In genomic region chr11:107728073-107728863, GRCm38 (mm10) we compare ENCODE assay signal across 14 mouse cellular contexts. TPM values are rescaled to one million over a fixed set of nuclear protein-coding genes. Genes with fewer than 3 reads are reported as not detected.
DNase-seq lines count a peak whose midpoint lies in the region; ATAC-seq lines count a peak whose summit lies in the region.
"Had no signal": no experiment of that assay in that cellular context is flagged by ENCODE, and none has a peak within 500 bp of the region (broad histone marks: within the 10 kb centered on the region; RNA-seq: fewer than 3 reads in every experiment).

No protein-coding gene starts in this region.

- no peak overlapping the region for H3K9ac ChIP-seq in kidney, embryonic 14.5 days (ENCODE audit: low read depth, low read length)
- H3K9ac ChIP-seq: neural tube, embryonic 13.5 days had no signal

- no peak overlapping the region for H3K27ac ChIP-seq in kidney, embryonic 14.5 days (ENCODE audit: low read depth, low read length)
- H3K27ac ChIP-seq: kidney, postnatal 0 days; neural tube, embryonic 13.5 days had no signal

- no peaks in the 10 kb centered on the region for H3K36me3 ChIP-seq in kidney, embryonic 14.5 days (ENCODE audit: control insufficient read depth, insufficient read depth, low read length)

- 75% methylated on average over 13 of the region's 13 CpGs for WGBS in kidney, embryonic 14.5 days

- no peak overlapping the region for H3K4me3 ChIP-seq in kidney, embryonic 14.5 days (ENCODE audit: low read length)
- H3K4me3 ChIP-seq: megakaryocyte, embryonic 14.5 days; neural tube, embryonic 13.5 days had no signal

- H3K9me3 ChIP-seq in kidney, embryonic 14.5 days (ENCODE audit: control insufficient read depth, low read length) = no peaks in the 10 kb centered on the region
- H3K9me3 ChIP-seq: neural tube, embryonic 13.5 days had no signal

- peak; percentile 37 for DNase-seq in adrenal gland, postnatal 14 days
- no peak for DNase-seq in adrenal gland, adult 18-20 months (ENCODE audit: low spot score in 2 of 2)
- DNase-seq in kidney, postnatal 14 days = peak; percentile 22
- DNase-seq in kidney, adult 11 months = no peak
- peak; percentile 47 for DNase-seq in right cerebral cortex, postnatal 14 days
- DNase-seq in right cerebral cortex, postnatal 25 days = no peak
- DNase-seq in B cell, adult 2 months = no peak
- DNase-seq: cerebellum, postnatal 36 days; liver; spleen, adult 18-20 months had no signal

- no peaks in the 10 kb centered on the region for H3K4me1 ChIP-seq in kidney, embryonic 14.5 days (ENCODE audit: control insufficient read depth, insufficient read depth, low read length)

- no peak overlapping the region for H3K4me2 ChIP-seq in kidney, embryonic 14.5 days (replicated peaks; ENCODE audit: low read depth, low read length)
- H3K4me2 ChIP-seq: neural tube, embryonic 13.5 days had no signal

- no peak for ATAC-seq in kidney, embryonic 14.5 days (ENCODE audit: low FRiP score, low TSS enrichment)

- H3K27me3 ChIP-seq in kidney, embryonic 14.5 days (ENCODE audit: control insufficient read depth, insufficient read depth, low read length) = no peaks in the 10 kb centered on the region
- H3K27me3 ChIP-seq: neural tube, embryonic 13.5 days had no signal

RNA-seq across cellular contexts. Expression of gene Cacng1, which starts 11.9 kb away (rescaled TPM):
- total RNA-seq in adrenal gland, postnatal 14 days (2021) = 0.26 TPM in 1 of 2 replicates, not detected in the other
- under 1 TPM in 1 of 2 experiments, not detected in 1; 0.22 TPM for total RNA-seq in adrenal gland, adult 18-20 months (2021)
- polyA plus RNA-seq in kidney, embryonic 14.5 days (2014; fragmentation: Nextera tagmentation; extraction: Ambion mirVana) = 0.36 TPM in 1 of 2 replicates, not detected in the other

Comparison
In these comparisons a context has a peak if more than half of its experiments do, and no peak if none do; other contexts are left out.
1. DNase-seq: peak in adrenal gland, postnatal 14 days (single experiment), kidney, postnatal 14 days (single experiment) and right cerebral cortex, postnatal 14 days (single experiment); none in adrenal gland, adult 18-20 months (0 of 2), kidney, adult 11 months (single experiment), right cerebral cortex, postnatal 25 days (single experiment) and B cell, adult 2 months (0 of 2).